Mouse (Mus musculus): ENCODE results near the gene Ankrd60.

DNA sequence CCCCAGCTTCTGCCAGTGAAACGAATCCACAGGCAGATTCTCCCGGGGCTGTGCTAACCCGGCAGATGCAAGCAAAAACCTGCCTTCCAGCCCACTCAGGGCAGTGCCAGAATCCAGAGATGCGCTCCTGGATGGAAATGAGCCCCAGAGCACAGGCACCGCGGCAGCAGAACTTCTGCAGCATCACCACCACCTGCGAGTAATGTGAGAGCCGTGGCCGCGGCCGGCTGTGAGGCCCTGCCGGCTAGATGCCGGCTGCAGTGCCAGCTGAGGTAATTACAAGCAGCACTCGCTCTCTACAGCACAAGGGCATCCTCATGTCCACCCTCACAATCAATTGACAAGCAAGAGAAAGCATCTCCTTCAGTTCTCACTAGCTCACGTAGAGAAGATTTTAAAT is 6.2 kb upstream of the Ankrd60 start:
- no peak for TF ChIP-seq SIN3A (IDR thresholded peaks at IDR 0.05; ENCODE audit: low read length)
- no peak for TF ChIP-seq TAL1 (IDR thresholded peaks at IDR 0.05; ENCODE audit: low read length)
- no peak for TF ChIP-seq CTCF (IDR thresholded peaks at IDR 0.05 in 2 of 3, conservative IDR thresholded peaks at IDR 0.05 in 1 of 3; ENCODE audit: control insufficient read depth in 1 of 3, insufficient read depth in 1 of 3, low read depth in 2 of 3, low read length in 3 of 3, poor library complexity in 1 of 3, severe bottlenecking in 1 of 3)
- no peak for TF ChIP-seq GABPA (IDR thresholded peaks at IDR 0.05; ENCODE audit: low read depth, low read length)
- no peak for TF ChIP-seq ZMIZ1 (IDR thresholded peaks at IDR 0.05; ENCODE audit: low read depth, low read length)
- no peak for TF ChIP-seq MXI1 (IDR thresholded peaks at IDR 0.05; ENCODE audit: low read depth, low read length)
- TF ChIP-seq MYC (IDR thresholded peaks at IDR 0.05; ENCODE audit: low read depth, low read length): no peak
- TF ChIP-seq EP300 (IDR thresholded peaks at IDR 0.05; ENCODE audit: low read depth in 1 of 2, low read length in 2 of 2): no peak
- no peak for TF ChIP-seq NELFE (IDR thresholded peaks at IDR 0.05; ENCODE audit: low read depth, low read length)

Data from MEL (cell line).